9 mouse cellular contexts compared by ENCODE assay signal in the genomic region with DNA sequence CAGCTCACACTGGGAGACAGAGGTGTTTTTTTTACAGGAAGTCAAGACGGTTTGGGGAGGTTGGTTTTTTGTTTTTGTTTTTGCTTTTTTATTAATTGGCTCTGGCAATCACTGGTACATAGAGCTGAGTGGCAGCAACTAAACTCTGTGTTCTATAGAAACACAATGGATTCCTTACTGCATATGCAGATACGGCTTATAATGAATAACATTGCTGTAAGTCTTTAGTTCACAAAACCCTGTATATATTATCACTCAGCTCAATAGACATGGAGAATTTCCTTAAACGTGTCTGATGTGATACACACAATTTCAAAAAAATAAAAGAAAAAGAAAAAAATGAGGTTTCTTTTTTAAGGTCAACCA.
"Had no signal": no experiment of that assay in that cellular context is flagged by ENCODE, and none has a peak within 500 bp of the region (broad histone marks: within the 10 kb centered on the region; RNA-seq: fewer than 3 reads in every experiment).

No protein-coding gene starts in this region.

- H3K27me3 ChIP-seq: liver, embryonic 13.5 days; midbrain, embryonic 12.5 days; neural tube, embryonic 12.5 days; neural tube, embryonic 15.5 days; stomach, embryonic 15.5 days had no signal

- H3K4me3 ChIP-seq: liver, embryonic 13.5 days; midbrain, embryonic 12.5 days; neural tube, embryonic 12.5 days; neural tube, embryonic 15.5 days; stomach, embryonic 15.5 days had no signal

- H3K4me2 ChIP-seq: liver, embryonic 13.5 days; midbrain, embryonic 12.5 days; neural tube, embryonic 12.5 days; neural tube, embryonic 15.5 days; stomach, embryonic 15.5 days had no signal

- H3K27ac ChIP-seq: liver, embryonic 13.5 days; midbrain, embryonic 12.5 days; neural tube, embryonic 12.5 days; neural tube, embryonic 15.5 days; stomach, embryonic 15.5 days had no signal

- DNase-seq: liver, embryonic 13.5 days; lung, adult 2 months; right cerebral cortex, postnatal 25 days; spleen, adult 18-20 months; thymus, postnatal 25 days had no signal

- H3K9ac ChIP-seq: liver, embryonic 13.5 days; midbrain, embryonic 12.5 days; neural tube, embryonic 12.5 days; neural tube, embryonic 15.5 days; stomach, embryonic 15.5 days had no signal

- H3K36me3 ChIP-seq: liver, embryonic 13.5 days; midbrain, embryonic 12.5 days; neural tube, embryonic 12.5 days; neural tube, embryonic 15.5 days; stomach, embryonic 15.5 days had no signal

- H3K4me1 ChIP-seq: liver, embryonic 13.5 days; midbrain, embryonic 12.5 days; neural tube, embryonic 12.5 days; neural tube, embryonic 15.5 days; stomach, embryonic 15.5 days had no signal

- H3K9me3 ChIP-seq: liver, embryonic 13.5 days; midbrain, embryonic 12.5 days; neural tube, embryonic 12.5 days; neural tube, embryonic 15.5 days; stomach, embryonic 15.5 days had no signal
